Comparison of ENCODE assay signal across 26 mouse cellular contexts in genomic region chr8:53600826-53601225, GRCm38 (mm10). TPM values are rescaled to one million over a fixed set of nuclear protein-coding genes. Genes with fewer than 3 reads are reported as not detected.
DNase-seq lines count a peak whose midpoint lies in the region; ATAC-seq and TF ChIP-seq lines count a peak whose summit lies in the region.
"Had no signal": no experiment of that assay in that cellular context is flagged by ENCODE, and none has a peak within 500 bp of the region (broad histone marks: within the 10 kb centered on the region; RNA-seq: fewer than 3 reads in every experiment).

No protein-coding gene starts in this region.

- H3K9ac ChIP-seq in forebrain, embryonic 12.5 days = no peak overlapping the region
- H3K9ac ChIP-seq in forebrain, embryonic 11.5 days (ENCODE audit: low read length) = no peak overlapping the region
- H3K9ac ChIP-seq in midbrain, embryonic 11.5 days (ENCODE audit: low read length) = no peak overlapping the region
- no peak overlapping the region for H3K9ac ChIP-seq in midbrain, postnatal 0 days (replicated peaks; ENCODE audit: low read length, poor library complexity, severe bottlenecking)
- H3K9ac ChIP-seq in forebrain, postnatal 0 days = no peak overlapping the region
- H3K9ac ChIP-seq in neural tube, embryonic 14.5 days (replicated peaks; ENCODE audit: low read depth, low read length) = no peak overlapping the region
- H3K9ac ChIP-seq: embryonic facial prominence, embryonic 12.5 days; liver, embryonic 15.5 days; lung, embryonic 15.5 days had no signal

- 80% methylated on average over 3 of the region's 3 CpGs for WGBS in forebrain, embryonic 12.5 days
- 93% methylated on average over 3 of the region's 3 CpGs for WGBS in forebrain, embryonic 11.5 days
- 84% methylated on average over 3 of the region's 3 CpGs for WGBS in midbrain, embryonic 11.5 days
- 56% methylated on average over 3 of the region's 3 CpGs for WGBS in midbrain, postnatal 0 days
- 47% methylated on average over 3 of the region's 3 CpGs for WGBS in forebrain, postnatal 0 days
- WGBS in neural tube, embryonic 14.5 days = 49% methylated on average over 3 of the region's 3 CpGs

- no peak overlapping the region for H3K4me2 ChIP-seq in forebrain, embryonic 12.5 days
- H3K4me2 ChIP-seq in forebrain, embryonic 11.5 days (ENCODE audit: low read depth, low read length, severe bottlenecking) = no peak overlapping the region
- H3K4me2 ChIP-seq in midbrain, embryonic 11.5 days = no peak overlapping the region
- no peak overlapping the region for H3K4me2 ChIP-seq in midbrain, postnatal 0 days (ENCODE audit: low read depth, low read length, poor library complexity, severe bottlenecking)
- H3K4me2 ChIP-seq in forebrain, postnatal 0 days (ENCODE audit: low read depth) = no peak overlapping the region
- no peak overlapping the region for H3K4me2 ChIP-seq in neural tube, embryonic 14.5 days (ENCODE audit: low read depth, low read length)
- H3K4me2 ChIP-seq: embryonic facial prominence, embryonic 12.5 days; liver, embryonic 15.5 days; lung, embryonic 15.5 days had no signal

- no peaks in the 10 kb centered on the region for H3K27me3 ChIP-seq in forebrain, embryonic 12.5 days
- H3K27me3 ChIP-seq in forebrain, embryonic 11.5 days (ENCODE audit: control insufficient read depth, insufficient read depth, low read length) = no peaks in the 10 kb centered on the region
- H3K27me3 ChIP-seq in midbrain, embryonic 11.5 days (ENCODE audit: control insufficient read depth, insufficient read depth, low read length) = no peaks in the 10 kb centered on the region
- no peaks in the 10 kb centered on the region for H3K27me3 ChIP-seq in midbrain, postnatal 0 days (ENCODE audit: insufficient read depth, low read length)
- no peaks in the 10 kb centered on the region for H3K27me3 ChIP-seq in forebrain, postnatal 0 days (ENCODE audit: insufficient read depth, low read length)
- H3K27me3 ChIP-seq in neural tube, embryonic 14.5 days (ENCODE audit: control insufficient read depth, insufficient read depth, low read length) = no peaks in the 10 kb centered on the region
- H3K27me3 ChIP-seq: embryonic facial prominence, embryonic 12.5 days; liver, embryonic 15.5 days; lung, embryonic 15.5 days; megakaryocyte, embryonic 14.5 days had no signal

- peaks cover 12% of the 10 kb centered on the region for H3K36me3 ChIP-seq in forebrain, embryonic 12.5 days (replicated peaks)
- no peaks in the 10 kb centered on the region for H3K36me3 ChIP-seq in forebrain, embryonic 11.5 days (ENCODE audit: control insufficient read depth, insufficient read depth, low read length)
- H3K36me3 ChIP-seq in midbrain, embryonic 11.5 days (ENCODE audit: control insufficient read depth, insufficient read depth, low read length) = peaks cover 3% of the 10 kb centered on the region; the same call in 1 of the 2 replicates
- H3K36me3 ChIP-seq in midbrain, postnatal 0 days (ENCODE audit: insufficient read depth, low read length) = no peaks in the 10 kb centered on the region
- H3K36me3 ChIP-seq in forebrain, postnatal 0 days (ENCODE audit: insufficient read depth) = no peaks in the 10 kb centered on the region
- no peaks in the 10 kb centered on the region for H3K36me3 ChIP-seq in neural tube, embryonic 14.5 days (ENCODE audit: control insufficient read depth, insufficient read depth, low read length)

- ATAC-seq in forebrain, embryonic 12.5 days (ENCODE audit: low FRiP score) = no peak
- ATAC-seq in forebrain, embryonic 11.5 days (replicated peaks; ENCODE audit: low FRiP score) = no peak
- peak; percentile 76 for ATAC-seq in midbrain, embryonic 11.5 days (ENCODE audit: low FRiP score)
- ATAC-seq in midbrain, postnatal 0 days (ENCODE audit: low FRiP score) = no peak
- ATAC-seq in forebrain, postnatal 0 days = no peak
- 0 out of 2 replicates have a peak, but pooled peaks have one; percentile 60 for ATAC-seq in neural tube, embryonic 14.5 days (ENCODE audit: low read depth)
- ATAC-seq: activated CD4-positive, CD25-positive, alpha-beta regulatory T cell, adult 4 months had no signal

- no peak for TF ChIP-seq CTCF in midbrain, postnatal 0 days (IDR thresholded peaks at IDR 0.05)
- no peak for TF ChIP-seq CTCF in forebrain, postnatal 0 days (IDR thresholded peaks at IDR 0.05; ENCODE audit: low read depth)

- 0 out of 2 replicates have a peak overlapping the region, but pooled peaks have one; percentile 53 for H3K27ac ChIP-seq in forebrain, embryonic 12.5 days
- H3K27ac ChIP-seq in forebrain, embryonic 11.5 days (ENCODE audit: low read depth, low read length) = no peak overlapping the region
- no peak overlapping the region for H3K27ac ChIP-seq in midbrain, embryonic 11.5 days (ENCODE audit: low read depth, low read length)
- H3K27ac ChIP-seq in midbrain, postnatal 0 days (ENCODE audit: low read depth, low read length) = no peak overlapping the region
- peak overlapping the region; percentile 57; the same call in 1 of the 2 replicates for H3K27ac ChIP-seq in forebrain, postnatal 0 days (ENCODE audit: low read depth, low read length)
- H3K27ac ChIP-seq in neural tube, embryonic 14.5 days (ENCODE audit: low read depth, low read length) = 0 out of 2 replicates have a peak overlapping the region, but pooled peaks have one; percentile 35
- H3K27ac ChIP-seq: embryonic facial prominence, embryonic 12.5 days; heart, embryonic 10.5 days; kidney, postnatal 0 days; limb, embryonic 10.5 days; liver, embryonic 15.5 days; lung, embryonic 15.5 days had no signal

- DNase-seq in forebrain, embryonic 11.5 days (ENCODE audit: low spot score) = no peak
- no peak for DNase-seq in midbrain, embryonic 11.5 days (ENCODE audit: low spot score, missing footprints)
- no peak for DNase-seq in midbrain, postnatal 0 days (ENCODE audit: low spot score)
- no peak for DNase-seq in forebrain, postnatal 0 days
- DNase-seq in cerebellum, postnatal 10 days = no peak
- DNase-seq: adrenal gland, adult 8-10 months; cerebellum, adult 18-20 months; cerebellum, postnatal 25 days; gastrocnemius, postnatal 10 days; heart, postnatal 4 days; kidney, adult 2 months; liver; lung, postnatal 36 days; right cerebral cortex, postnatal 14 days; thymus, postnatal 14 days had no signal

- H3K9me3 ChIP-seq in forebrain, embryonic 12.5 days = no peaks in the 10 kb centered on the region
- H3K9me3 ChIP-seq in forebrain, embryonic 11.5 days (ENCODE audit: control insufficient read depth, low read length) = no peaks in the 10 kb centered on the region
- no peaks in the 10 kb centered on the region for H3K9me3 ChIP-seq in midbrain, embryonic 11.5 days (ENCODE audit: control insufficient read depth, low read length)
- H3K9me3 ChIP-seq in midbrain, postnatal 0 days (ENCODE audit: low read length) = no peaks in the 10 kb centered on the region
- no peaks in the 10 kb centered on the region for H3K9me3 ChIP-seq in forebrain, postnatal 0 days (ENCODE audit: low read length)
- no peaks in the 10 kb centered on the region for H3K9me3 ChIP-seq in neural tube, embryonic 14.5 days (ENCODE audit: control insufficient read depth, low read length)
- H3K9me3 ChIP-seq: embryonic facial prominence, embryonic 12.5 days; heart, embryonic 10.5 days; limb, embryonic 10.5 days; liver, embryonic 15.5 days; lung, embryonic 15.5 days; megakaryocyte, embryonic 14.5 days had no signal

- H3K4me1 ChIP-seq in forebrain, embryonic 12.5 days = peaks cover 5% of the 10 kb centered on the region; the same call in 1 of the 2 replicates
- no peaks in the 10 kb centered on the region for H3K4me1 ChIP-seq in forebrain, embryonic 11.5 days (replicated peaks; ENCODE audit: control insufficient read depth, insufficient read depth, low read length)
- no peaks in the 10 kb centered on the region for H3K4me1 ChIP-seq in midbrain, embryonic 11.5 days (ENCODE audit: control insufficient read depth, insufficient read depth, low read length)
- no peaks in the 10 kb centered on the region for H3K4me1 ChIP-seq in midbrain, postnatal 0 days (ENCODE audit: insufficient read depth, low read length)
- no peaks in the 10 kb centered on the region; the same call in 1 of the 2 replicates for H3K4me1 ChIP-seq in forebrain, postnatal 0 days (ENCODE audit: insufficient read depth)
- no peaks in the 10 kb centered on the region for H3K4me1 ChIP-seq in neural tube, embryonic 14.5 days (ENCODE audit: control insufficient read depth, insufficient read depth, low read length)
- H3K4me1 ChIP-seq: embryonic facial prominence, embryonic 12.5 days; heart, embryonic 10.5 days; limb, embryonic 10.5 days; liver, embryonic 15.5 days; lung, embryonic 15.5 days had no signal

- no peak overlapping the region for H3K4me3 ChIP-seq in forebrain, embryonic 12.5 days (replicated peaks)
- no peak overlapping the region for H3K4me3 ChIP-seq in forebrain, embryonic 11.5 days (ENCODE audit: low read depth, low read length)
- no peak overlapping the region for H3K4me3 ChIP-seq in midbrain, embryonic 11.5 days (ENCODE audit: low read depth, low read length)
- H3K4me3 ChIP-seq in midbrain, postnatal 0 days (ENCODE audit: low read depth, low read length) = no peak overlapping the region
- no peak overlapping the region for H3K4me3 ChIP-seq in forebrain, postnatal 0 days (ENCODE audit: low read depth, low read length)
- H3K4me3 ChIP-seq in neural tube, embryonic 14.5 days (ENCODE audit: low read depth, low read length) = no peak overlapping the region
- H3K4me3 ChIP-seq: embryonic facial prominence, embryonic 12.5 days; erythroblast, embryonic 14.5 days; heart, embryonic 10.5 days; limb, embryonic 10.5 days; liver, embryonic 15.5 days; lung, embryonic 15.5 days; megakaryocyte, embryonic 14.5 days had no signal

RNA-seq across cellular contexts. Expression of gene Neil3, which starts 38.0 kb away (rescaled TPM):
- 29.7 and 32.8 TPM in 2 replicates for polyA plus RNA-seq in forebrain, embryonic 12.5 days (2016; fragmentation: Nextera tagmentation; extraction: Ambion mirVana)
- 27.2 and 29.0 TPM in 2 replicates for polyA plus RNA-seq in forebrain, embryonic 11.5 days (2014; fragmentation: Nextera tagmentation; extraction: Ambion mirVana)
- 25.5 and 27.5 TPM in 2 replicates for polyA plus RNA-seq in midbrain, embryonic 11.5 days (2014; fragmentation: Nextera tagmentation; extraction: Ambion mirVana)
- total RNA-seq in midbrain, postnatal 0 days (2014; rRNA removed) = 0.66 and 5.2 TPM in 2 replicates
- 1.9 and 2.0 TPM in 2 replicates for polyA plus RNA-seq in midbrain, postnatal 0 days (2015; fragmentation: Nextera tagmentation; extraction: Ambion mirVana)
- 1.8 and 2.4 TPM in 2 replicates for total RNA-seq in forebrain, postnatal 0 days (2014; rRNA removed)
- polyA plus RNA-seq in forebrain, postnatal 0 days (2015; fragmentation: Nextera tagmentation; extraction: Ambion mirVana) = 3.3 and 4.5 TPM in 2 replicates
- polyA plus RNA-seq in neural tube, embryonic 14.5 days (2014; fragmentation: Nextera tagmentation; extraction: Ambion mirVana) = 2.7 and 3.6 TPM in 2 replicates

Comparison
In these comparisons a context has a peak if more than half of its experiments do, and no peak if none do; other contexts are left out.
1. ATAC-seq: peak in midbrain, embryonic 11.5 days (single experiment) and neural tube, embryonic 14.5 days (single experiment); none in forebrain, embryonic 12.5 days (single experiment), forebrain, embryonic 11.5 days (single experiment), midbrain, postnatal 0 days (single experiment) and forebrain, postnatal 0 days (single experiment).
2. H3K27ac ChIP-seq: peak in forebrain, embryonic 12.5 days (single experiment), forebrain, postnatal 0 days (single experiment) and neural tube, embryonic 14.5 days (single experiment); none in forebrain, embryonic 11.5 days (single experiment), midbrain, embryonic 11.5 days (single experiment) and midbrain, postnatal 0 days (single experiment).